Mouse (Mus musculus): ENCODE data around the gene Il6ra. TPM values are rescaled to one million over a fixed set of nuclear protein-coding genes. Genes with fewer than 3 reads are reported as not detected.
"Not testable (repeated sequence)": the region's sequence is repeated elsewhere in the genome, so short reads cannot be mapped to it uniquely, and the experiment has no call there.

Gene Il6ra
- polyA plus RNA-seq, 1 experiment from 2014 or later: 1.2 TPM

DNA sequence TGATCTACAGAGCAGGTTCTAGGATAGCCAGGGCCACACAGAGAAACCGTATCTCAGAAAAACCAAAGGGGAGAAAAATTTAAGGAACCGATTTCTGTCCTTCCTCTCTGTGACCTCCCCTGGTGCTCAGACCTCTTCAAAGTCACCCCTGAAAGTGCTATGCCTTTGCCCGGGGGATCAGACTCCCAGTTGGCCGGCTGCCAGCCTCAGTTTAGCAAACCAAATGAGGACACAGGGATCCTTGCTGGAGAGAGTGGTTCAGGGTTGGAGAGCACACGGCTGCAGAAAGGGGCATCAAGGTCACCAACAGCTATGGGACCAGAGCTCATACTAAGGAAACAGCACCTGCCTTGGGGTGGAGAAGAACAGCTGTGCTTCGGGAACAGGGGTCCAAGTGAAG lies 48.0 kb downstream of the Il6ra start:
- no peaks in the 10 kb centered on the region for H3K9me3 ChIP-seq (ENCODE audit: control insufficient read depth, low read length)
- WGBS: 50% methylated on average over 6 of the region's 6 CpGs

DNA sequence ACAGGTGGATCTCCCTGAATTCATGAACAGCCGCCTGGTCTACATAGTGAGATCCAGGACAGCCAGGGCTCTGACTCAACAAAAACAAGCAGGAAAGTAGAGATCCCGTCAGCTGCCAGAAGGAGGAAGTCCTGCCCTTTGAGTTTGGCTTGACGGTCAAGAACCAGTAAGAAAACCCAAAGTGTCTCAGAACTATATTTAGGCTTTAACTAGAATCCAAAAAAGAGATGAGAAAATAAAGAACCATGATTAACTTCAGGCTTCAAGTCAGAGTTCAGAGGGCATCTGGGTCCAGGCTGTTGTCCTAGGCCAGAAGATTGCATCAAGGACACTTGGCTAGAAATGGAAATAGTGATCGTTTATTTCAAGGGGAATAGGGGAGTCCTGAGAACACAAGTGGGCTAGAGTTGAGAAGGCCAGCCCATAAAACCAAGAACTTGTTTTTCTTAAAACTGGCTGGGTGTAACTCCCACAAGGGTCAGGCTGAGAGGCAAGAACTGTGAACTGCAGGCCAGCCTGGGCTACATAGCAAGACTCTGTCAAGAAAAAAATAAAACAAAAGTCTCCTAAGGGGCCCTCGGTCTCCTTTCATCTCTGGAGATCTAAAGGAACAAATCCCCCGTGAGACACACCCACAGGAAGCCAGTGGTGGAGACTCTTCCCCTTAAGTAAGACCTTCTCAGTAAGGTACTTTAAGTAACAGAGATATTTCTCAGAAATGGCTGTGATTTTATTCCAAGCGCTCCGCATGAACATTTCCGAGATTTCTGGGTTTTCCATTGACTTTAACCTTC lies 49.1 kb downstream of the Il6ra start:
- WGBS: 84% methylated on average over 9 of the region's 9 CpGs

More for the DNA sequence above, 48.0 kb downstream of the Il6ra start:
- Histone ChIP-seq H3K4me3 (ENCODE audit: low read length) (no peak overlapping the region), H3K4me2 (ENCODE audit: low read length) (no peak overlapping the region), H3K36me3 (ENCODE audit: control insufficient read depth, insufficient read depth, low read length) (no peaks in the 10 kb centered on the region), H3K27me3 (replicated peaks; ENCODE audit: control insufficient read depth, insufficient read depth, low read length) (no peaks in the 10 kb centered on the region), H3K9ac (ENCODE audit: low read depth, low read length) (no peak overlapping the region), H3K27ac (ENCODE audit: low read depth, low read length) (no peak overlapping the region), H3K4me1 (ENCODE audit: control insufficient read depth, insufficient read depth, low read depth, low read length) (peaks cover 15% of the 10 kb centered on the region)
- ATAC-seq: no peak

DNA sequence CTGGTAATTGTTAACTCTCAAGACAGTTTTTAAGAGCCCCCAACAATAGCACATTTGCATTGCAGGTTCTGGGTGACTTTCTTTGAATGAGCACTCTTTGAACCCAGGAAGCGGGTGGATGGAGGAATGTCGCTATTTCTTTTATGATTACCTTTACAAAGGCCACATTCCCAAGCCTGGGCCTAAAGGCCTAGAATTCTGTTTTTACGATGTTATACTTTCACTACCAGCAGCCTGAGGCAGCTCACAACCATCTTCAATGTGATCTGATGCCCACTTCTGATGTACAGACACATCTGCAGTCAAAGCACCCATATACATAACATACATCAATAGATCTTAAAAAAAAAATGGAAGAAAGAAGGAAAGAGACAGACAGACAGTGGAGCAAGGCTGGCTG lies 49.7 kb downstream of the Il6ra start:
- not testable (repeated sequence) for H3K27me3 ChIP-seq (replicated peaks; ENCODE audit: control insufficient read depth, insufficient read depth, low read length); H3K9me3 ChIP-seq (ENCODE audit: control insufficient read depth, low read length); H3K27ac ChIP-seq (ENCODE audit: low read depth, low read length); H3K9ac ChIP-seq (ENCODE audit: low read depth, low read length); ATAC-seq; H3K36me3 ChIP-seq (ENCODE audit: control insufficient read depth, insufficient read depth, low read length); H3K4me3 ChIP-seq (ENCODE audit: low read length); H3K4me2 ChIP-seq (ENCODE audit: low read length)
- H3K4me1 ChIP-seq (ENCODE audit: control insufficient read depth, insufficient read depth, low read depth, low read length): peaks cover 11% of the 10 kb centered on the region
- 89% methylated on average over 3 of the region's 3 CpGs for WGBS

More for the DNA sequence above, 49.1 kb downstream of the Il6ra start:
- Histone ChIP-seq H3K9me3 (ENCODE audit: control insufficient read depth, low read length) (no peaks in the 10 kb centered on the region), H3K4me3 (ENCODE audit: low read length) (no peak overlapping the region), H3K36me3 (ENCODE audit: control insufficient read depth, insufficient read depth, low read length) (no peaks in the 10 kb centered on the region), H3K4me1 (ENCODE audit: control insufficient read depth, insufficient read depth, low read depth, low read length) (peaks cover 15% of the 10 kb centered on the region), H3K27ac (ENCODE audit: low read depth, low read length) (no peak overlapping the region), H3K27me3 (replicated peaks; ENCODE audit: control insufficient read depth, insufficient read depth, low read length) (no peaks in the 10 kb centered on the region), H3K9ac (ENCODE audit: low read depth, low read length) (no peak overlapping the region), H3K4me2 (ENCODE audit: low read length) (no peak overlapping the region)
- ATAC-seq: no peak

DNA sequence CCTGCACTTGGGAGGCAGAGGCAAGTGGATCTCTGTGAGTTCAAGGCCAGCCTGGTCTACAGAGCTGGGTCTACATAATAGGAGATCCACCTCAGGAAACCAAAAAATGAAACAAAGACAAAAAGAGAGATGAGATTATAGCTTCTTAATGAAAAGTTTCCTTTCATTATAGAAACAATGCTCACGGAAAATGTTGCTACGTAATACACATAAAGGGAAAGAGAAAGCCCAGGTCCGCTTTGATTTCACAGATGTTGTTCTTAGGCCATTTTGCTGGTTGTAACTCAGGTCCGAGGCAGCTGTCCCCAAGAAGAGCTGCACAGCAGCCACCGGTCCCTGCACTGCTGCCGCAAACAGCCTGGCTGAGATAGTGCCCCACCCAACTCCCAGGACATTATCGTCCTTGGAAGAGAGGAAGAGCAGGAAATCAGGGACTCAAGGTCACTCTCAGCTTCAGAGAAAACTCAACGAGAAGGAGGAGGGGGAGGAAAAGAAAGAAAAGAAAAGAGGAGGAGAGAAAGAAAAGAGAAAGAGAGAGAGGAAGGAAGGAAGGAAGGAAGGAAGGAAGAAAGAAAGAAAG lies 50.7 kb downstream of the Il6ra start:
- Histone ChIP-seq H3K9me3 (ENCODE audit: control insufficient read depth, low read length) (no peaks in the 10 kb centered on the region), H3K4me1 (ENCODE audit: control insufficient read depth, insufficient read depth, low read depth, low read length) (peaks cover 8% of the 10 kb centered on the region), H3K27ac (ENCODE audit: low read depth, low read length) (no peak overlapping the region), H3K4me3 (ENCODE audit: low read length) (no peak overlapping the region), H3K4me2 (ENCODE audit: low read length) (no peak overlapping the region), H3K36me3 (ENCODE audit: control insufficient read depth, insufficient read depth, low read length) (no peaks in the 10 kb centered on the region), H3K9ac (ENCODE audit: low read depth, low read length) (no peak overlapping the region), H3K27me3 (replicated peaks; ENCODE audit: control insufficient read depth, insufficient read depth, low read length) (no peaks in the 10 kb centered on the region)
- ATAC-seq: no peak
- WGBS: 86% methylated on average over 8 of the region's 8 CpGs

DNA sequence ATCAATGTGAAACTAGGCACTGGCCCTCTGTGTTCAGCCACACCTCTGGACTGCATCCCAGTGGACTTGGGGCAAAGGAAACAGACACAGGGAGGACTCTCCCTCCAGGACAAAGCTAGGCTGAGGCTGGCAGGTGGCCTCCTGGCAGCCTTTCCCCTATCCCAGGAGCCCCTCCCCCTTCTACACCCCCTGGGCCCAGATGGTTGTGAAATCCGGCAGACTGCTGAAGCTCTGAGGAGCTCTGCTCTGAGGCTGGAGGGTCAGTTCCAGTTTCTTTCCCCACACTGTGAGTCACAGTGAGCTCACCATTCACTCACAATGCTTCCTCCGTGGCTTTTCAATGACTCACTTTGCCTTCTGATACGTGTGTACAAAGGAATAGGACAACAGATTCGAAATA lies 51.9 kb downstream of the Il6ra start:
- 16% methylated on average over 4 of the region's 4 CpGs for WGBS
- H3K4me1 ChIP-seq (ENCODE audit: control insufficient read depth, insufficient read depth, low read depth, low read length): peaks cover 8% of the 10 kb centered on the region
- H3K4me2 ChIP-seq (ENCODE audit: low read length): no peak overlapping the region
- ATAC-seq: peak; percentile 70; the same call in 1 of the 2 replicates
- no peak overlapping the region for H3K27ac ChIP-seq (ENCODE audit: low read depth, low read length)
- H3K4me3 ChIP-seq (ENCODE audit: low read length): no peak overlapping the region
- H3K36me3 ChIP-seq (ENCODE audit: control insufficient read depth, insufficient read depth, low read length): no peaks in the 10 kb centered on the region
- no peaks in the 10 kb centered on the region for H3K27me3 ChIP-seq (replicated peaks; ENCODE audit: control insufficient read depth, insufficient read depth, low read length)
- H3K9me3 ChIP-seq (ENCODE audit: control insufficient read depth, low read length): no peaks in the 10 kb centered on the region
- 0 out of 2 replicates have a peak overlapping the region, but pooled peaks have one; percentile 10 for H3K9ac ChIP-seq (ENCODE audit: low read depth, low read length)

DNA sequence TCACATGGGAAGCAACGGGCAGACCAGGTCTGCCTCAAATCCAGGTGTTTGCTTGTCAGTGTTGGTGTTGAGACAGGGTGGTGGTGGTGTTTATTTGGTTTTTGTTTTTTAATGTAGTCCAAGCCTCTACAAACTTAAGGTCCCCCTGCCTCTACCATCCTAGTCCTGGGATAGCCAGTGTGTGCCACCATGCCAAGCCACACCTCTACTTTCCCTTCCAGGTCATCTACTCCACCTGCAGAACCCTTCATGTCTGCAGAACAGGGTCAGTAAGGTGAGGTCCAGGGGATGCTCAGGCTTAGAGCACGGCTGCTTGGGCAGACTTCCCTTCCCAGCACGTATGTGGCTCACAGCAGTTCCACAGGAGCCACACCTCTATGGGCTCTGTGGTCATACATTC lies 52.7 kb downstream of the Il6ra start:
- Histone ChIP-seq H3K36me3 (ENCODE audit: control insufficient read depth, insufficient read depth, low read length) (no peaks in the 10 kb centered on the region), H3K4me2 (ENCODE audit: low read length) (no peak overlapping the region), H3K27ac (ENCODE audit: low read depth, low read length) (no peak overlapping the region), H3K9ac (ENCODE audit: low read depth, low read length) (no peak overlapping the region), H3K4me3 (ENCODE audit: low read length) (no peak overlapping the region), H3K9me3 (ENCODE audit: control insufficient read depth, low read length) (no peaks in the 10 kb centered on the region), H3K27me3 (replicated peaks; ENCODE audit: control insufficient read depth, insufficient read depth, low read length) (no peaks in the 10 kb centered on the region), H3K4me1 (ENCODE audit: control insufficient read depth, insufficient read depth, low read depth, low read length) (peaks cover 8% of the 10 kb centered on the region)
- ATAC-seq: no peak
- 93% methylated on average over 3 of the region's 3 CpGs for WGBS

DNA sequence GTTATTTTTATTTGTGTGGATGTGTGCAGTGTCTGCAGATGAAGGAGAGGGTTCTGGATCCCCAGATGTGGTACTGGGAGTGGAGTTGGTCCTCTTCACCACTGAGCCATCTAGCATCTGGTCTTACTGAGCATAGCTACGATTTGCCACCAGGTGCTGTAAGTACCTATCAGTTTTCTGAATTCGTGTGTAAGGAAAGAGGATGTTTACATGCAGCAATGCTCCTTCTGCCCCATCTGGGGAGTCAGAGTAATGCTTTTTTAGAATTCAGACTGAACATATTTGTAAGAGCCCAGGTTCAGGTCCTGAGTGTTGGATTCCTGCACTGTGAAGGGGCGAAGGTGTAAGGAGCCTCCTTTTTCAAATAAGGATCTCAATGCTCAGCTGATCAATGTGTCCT lies 53.1 kb downstream of the Il6ra start:
- H3K27me3 ChIP-seq (replicated peaks; ENCODE audit: control insufficient read depth, insufficient read depth, low read length): no peaks in the 10 kb centered on the region
- H3K4me2 ChIP-seq (ENCODE audit: low read length): no peak overlapping the region
- no peaks in the 10 kb centered on the region for H3K36me3 ChIP-seq (ENCODE audit: control insufficient read depth, insufficient read depth, low read length)
- H3K9me3 ChIP-seq (ENCODE audit: control insufficient read depth, low read length): no peaks in the 10 kb centered on the region
- ATAC-seq: no peak
- no peak overlapping the region for H3K4me3 ChIP-seq (ENCODE audit: low read length)
- WGBS: 73% methylated on average over 3 of the region's 3 CpGs
- H3K4me1 ChIP-seq (ENCODE audit: control insufficient read depth, insufficient read depth, low read depth, low read length): peaks cover 4% of the 10 kb centered on the region
- H3K27ac ChIP-seq (ENCODE audit: low read depth, low read length): no peak overlapping the region
- no peak overlapping the region for H3K9ac ChIP-seq (ENCODE audit: low read depth, low read length)

DNA sequence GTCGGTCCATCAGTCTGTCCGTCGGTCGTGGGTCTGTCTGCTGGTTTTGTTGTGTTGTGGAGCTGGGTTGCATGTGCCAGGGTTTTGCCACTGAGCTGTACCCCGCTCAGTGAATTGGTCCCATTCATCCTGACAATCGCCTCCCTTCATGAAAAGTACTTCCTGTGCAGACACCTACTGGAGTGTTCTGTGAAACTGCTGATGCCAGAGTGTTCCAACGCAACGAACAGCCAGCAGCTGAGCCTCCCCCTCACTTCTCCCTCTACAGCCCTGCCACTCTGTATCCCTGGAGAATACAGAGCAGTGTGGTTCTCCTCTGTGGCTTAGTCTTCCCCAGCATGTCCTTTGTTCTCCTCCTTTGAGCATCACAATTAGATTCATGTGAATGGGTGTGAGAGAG lies 54.1 kb downstream of the Il6ra start:
- H3K4me2 ChIP-seq (ENCODE audit: low read length): no peak overlapping the region
- no peaks in the 10 kb centered on the region for H3K36me3 ChIP-seq (ENCODE audit: control insufficient read depth, insufficient read depth, low read length)
- no peak overlapping the region for H3K4me3 ChIP-seq (ENCODE audit: low read length)
- no peak overlapping the region for H3K27ac ChIP-seq (ENCODE audit: low read depth, low read length)
- H3K9ac ChIP-seq (ENCODE audit: low read depth, low read length): no peak overlapping the region; the same call in 1 of the 2 replicates
- 69% methylated on average over 8 of the region's 8 CpGs for WGBS
- no peaks in the 10 kb centered on the region for H3K9me3 ChIP-seq (ENCODE audit: control insufficient read depth, low read length)
- H3K27me3 ChIP-seq (replicated peaks; ENCODE audit: control insufficient read depth, insufficient read depth, low read length): no peaks in the 10 kb centered on the region
- H3K4me1 ChIP-seq (ENCODE audit: control insufficient read depth, insufficient read depth, low read depth, low read length): peaks cover 4% of the 10 kb centered on the region
- ATAC-seq: peak; percentile 69; the same call in 1 of the 2 replicates

DNA sequence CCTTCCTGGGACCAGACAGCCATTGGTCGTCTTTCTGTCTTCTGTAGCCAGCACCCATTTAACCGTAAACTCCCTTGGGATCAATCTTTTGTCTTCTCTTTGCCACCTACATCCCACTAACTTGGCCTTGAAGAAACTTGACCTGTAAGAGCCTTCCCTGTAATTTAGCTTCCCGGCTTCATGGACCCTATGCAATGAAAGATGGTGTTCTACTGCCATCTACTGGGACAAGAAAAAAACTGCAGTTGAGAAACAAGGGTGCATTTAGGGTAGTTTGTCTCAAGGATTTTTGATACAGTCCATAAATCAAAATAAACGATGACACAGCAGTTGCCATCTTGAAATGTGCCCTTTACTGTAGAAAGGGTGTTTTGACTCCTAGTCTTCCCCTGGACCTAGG lies 54.9 kb downstream of the Il6ra start:
- Histone ChIP-seq H3K27ac (ENCODE audit: low read depth, low read length) (no peak overlapping the region), H3K9me3 (ENCODE audit: control insufficient read depth, low read length) (no peaks in the 10 kb centered on the region), H3K9ac (ENCODE audit: low read depth, low read length) (no peak overlapping the region), H3K4me2 (ENCODE audit: low read length) (no peak overlapping the region), H3K4me1 (ENCODE audit: control insufficient read depth, insufficient read depth, low read depth, low read length) (peaks cover 4% of the 10 kb centered on the region), H3K27me3 (replicated peaks; ENCODE audit: control insufficient read depth, insufficient read depth, low read length) (no peaks in the 10 kb centered on the region), H3K36me3 (ENCODE audit: control insufficient read depth, insufficient read depth, low read length) (no peaks in the 10 kb centered on the region), H3K4me3 (ENCODE audit: low read length) (no peak overlapping the region)
- 12% methylated on average over 4 of the region's 4 CpGs for WGBS
- ATAC-seq: peak; percentile 32; the same call in 1 of the 2 replicates

All from hindbrain, embryonic 16.5 days (tissue).